Mouse (Mus musculus) embryonic facial prominence, embryonic 14.5 days (tissue): ENCODE measurements at regions not wholly inside any gene's neighbourhood (a gene's known extent, or its start where the extent isn't known, plus 50 kb on each side); places are given as distances from the start of the nearest gene placed in this dataset.
"Not testable (repeated sequence)": the region's sequence is repeated elsewhere in the genome, so short reads cannot be mapped to it uniquely, and the experiment has no call there.

Experiments used
- ATAC-seq: fragments of 200-750 bp; cut with Nextera tagmentation; 2 replicates; pipeline ENCODE4 v1.8.0; 2017; ENCODE audit warnings: low read depth, moderate number of reproducible peaks, moderate TSS enrichment
- DNase-seq: peaks from one replicate; pipeline ENCODE4 v3.0.0-alpha.2; 2015; ENCODE audit warnings: low spot score
- H3K27ac ChIP-seq: fragments of 300-500 bp; sonication (generic); replicated peaks from 2 replicates; pipeline ENCODE4 v1.5.1; 2014; ENCODE audit warnings: low read depth, mild to moderate bottlenecking, low read length, moderate library complexity
- H3K27me3 ChIP-seq: fragments of 300-500 bp; sonication (generic); replicated peaks from 2 replicates; pipeline ENCODE4 v1.6.1; 2014; ENCODE audit warnings: low read length; ENCODE audit not compliant: control insufficient read depth, insufficient read depth
- H3K36me3 ChIP-seq: fragments of 300-500 bp; sonication (generic); 2 replicates; pipeline ENCODE4 v1.6.1; 2014; ENCODE audit warnings: low read length, mixed read lengths; ENCODE audit not compliant: control insufficient read depth, insufficient read depth
- H3K4me1 ChIP-seq: fragments of 300-500 bp; sonication (generic); 2 replicates; pipeline ENCODE4 v1.6.1; 2014; ENCODE audit warnings: antibody characterized with exemption, low read length; ENCODE audit not compliant: control insufficient read depth, insufficient read depth
- H3K4me2 ChIP-seq: fragments of 300-500 bp; sonication (generic); 2 replicates; pipeline ENCODE4 v1.6.1; 2014; ENCODE audit warnings: low read depth, mild to moderate bottlenecking, low read length, moderate library complexity, mixed read lengths
- H3K4me3 ChIP-seq: fragments of 300-500 bp; sonication (generic); 2 replicates; pipeline ENCODE4 v1.5.1; 2014; ENCODE audit warnings: low read depth, mild to moderate bottlenecking, low read length
- H3K9ac ChIP-seq: fragments of 300-500 bp; sonication (generic); 2 replicates; pipeline ENCODE4 v1.6.1; 2014; ENCODE audit warnings: low read depth, mild to moderate bottlenecking, low read length, moderate library complexity, mixed read lengths
- H3K9me3 ChIP-seq: fragments of 300-500 bp; sonication (generic); 2 replicates; pipeline ENCODE4 v1.6.1; 2016; ENCODE audit warnings: low read length; ENCODE audit not compliant: control insufficient read depth
- WGBS: fragments of 180-500 bp; shearing (Covaris S2); extraction: QIAGEN DNeasy Blood & Tissue Kit; methylation state at CpG from one replicate; pipeline ENCODE4 v1.1.7; 2014; 5-methylcytosine and 5-hydroxymethylcytosine counted together

DNA sequence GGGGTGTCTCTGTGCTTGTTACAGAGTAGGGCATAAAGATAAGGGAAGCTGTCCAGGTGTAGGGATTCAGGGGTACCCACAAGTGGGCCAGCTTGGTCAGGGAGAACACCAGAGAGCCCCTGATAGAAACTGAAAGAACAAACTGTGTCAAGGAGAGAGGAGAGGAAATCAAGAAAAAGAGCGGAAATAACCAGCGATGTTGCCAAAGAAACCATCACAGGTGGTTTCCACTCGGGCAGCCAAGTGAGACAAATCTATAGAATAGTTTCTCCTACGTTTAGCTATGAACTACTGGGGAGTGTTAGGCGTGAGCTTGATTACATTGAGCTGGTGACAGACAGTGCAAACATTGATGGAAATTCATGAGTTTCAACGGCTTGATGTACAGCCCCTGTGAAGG lies 138.8 kb downstream of the Glrx3 start:
- Histone ChIP-seq H3K36me3 (no peaks in the 10 kb centered on the region), H3K27me3 (no peaks in the 10 kb centered on the region), H3K9ac (no peak overlapping the region), H3K4me3 (no peak overlapping the region), H3K9me3 (no peaks in the 10 kb centered on the region), H3K4me2 (no peak overlapping the region), H3K27ac (no peak overlapping the region), H3K4me1 (no peaks in the 10 kb centered on the region)
- ATAC-seq (no peak), DNase-seq (no peak)
- 70% methylated on average over 6 of the region's 6 CpGs for WGBS

- Histone ChIP-seq H3K9me3 (0 out of 2 replicates have a peak, but pooled peaks cover 5% of the 10 kb centered on the region), H3K9ac (no peak overlapping the region), H3K4me2 (no peak overlapping the region), H3K4me1 (no peaks in the 10 kb centered on the region), H3K27me3 (no peaks in the 10 kb centered on the region), H3K27ac (no peak overlapping the region), H3K4me3 (no peak overlapping the region), H3K36me3 (no peaks in the 10 kb centered on the region)
- no peak for ATAC-seq
- 83% methylated on average over 2 of the region's 2 CpGs for WGBS
- DNase-seq = no peak
Observed at GRCm38 (mm10) chr7:137583556-137583955, 146.1 kb downstream of the Glrx3 start.

GRCm38 (mm10) chr7:137584916-137585315 lies 147.5 kb downstream of the Glrx3 start:
- DNase-seq, H3K4me1 ChIP-seq, ATAC-seq, H3K27me3 ChIP-seq, H3K36me3 ChIP-seq, H3K27ac ChIP-seq, H3K9ac ChIP-seq, H3K4me3 ChIP-seq, H3K9me3 ChIP-seq, H3K4me2 ChIP-seq: not testable (repeated sequence)
- 61% methylated on average over 4 of the region's 4 CpGs for WGBS

DNA sequence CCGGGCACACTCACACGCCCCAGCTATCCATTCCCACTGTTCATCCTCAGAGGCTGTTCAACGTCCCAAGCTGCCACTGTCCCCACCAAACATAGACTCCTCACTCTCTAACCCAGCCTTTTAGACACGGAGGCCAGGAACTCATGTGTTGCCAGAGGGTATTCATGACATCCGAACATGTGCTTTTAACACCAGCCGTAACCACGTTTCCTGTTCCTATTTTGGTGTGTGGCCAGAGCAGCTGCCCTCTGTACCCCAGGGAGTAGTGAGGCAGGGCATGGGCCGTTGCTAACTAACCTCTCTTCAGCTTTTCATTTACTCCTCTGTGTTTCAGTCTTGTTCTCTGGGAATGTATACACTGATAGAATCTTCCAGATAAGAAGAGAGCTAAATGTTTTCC lies 156.2 kb downstream of the Glrx3 start:
- H3K27me3 ChIP-seq = no peaks in the 10 kb centered on the region
- no peak overlapping the region for H3K4me2 ChIP-seq
- no peak for ATAC-seq
- no peak overlapping the region for H3K27ac ChIP-seq
- no peaks in the 10 kb centered on the region for H3K4me1 ChIP-seq
- H3K9me3 ChIP-seq = no peaks in the 10 kb centered on the region
- H3K9ac ChIP-seq = no peak overlapping the region
- 28% methylated on average over 8 of the region's 8 CpGs for WGBS
- no peaks in the 10 kb centered on the region for H3K36me3 ChIP-seq
- DNase-seq = peak; percentile 51
- no peak overlapping the region for H3K4me3 ChIP-seq

DNA sequence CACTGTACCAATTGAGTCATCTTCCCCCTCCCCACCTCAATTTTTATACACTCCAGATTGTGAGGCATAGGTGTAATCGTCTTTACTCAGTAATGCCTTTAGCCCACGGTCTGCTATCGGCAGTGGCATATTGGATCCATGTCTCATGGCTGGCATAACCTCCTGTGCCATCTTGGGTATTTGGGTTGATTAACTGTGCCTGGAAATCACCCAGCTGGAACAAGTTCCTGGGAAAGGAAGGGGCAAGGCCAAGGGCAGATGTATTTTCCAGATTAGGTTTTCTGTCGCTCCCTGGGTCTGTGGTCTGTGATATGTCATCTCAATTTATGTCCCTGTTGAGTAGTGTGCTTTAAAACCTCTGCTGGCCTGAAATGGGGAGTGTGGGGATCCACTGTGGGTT lies 158.2 kb downstream of the Glrx3 start:
- no peaks in the 10 kb centered on the region for H3K27me3 ChIP-seq
- no peak overlapping the region for H3K9ac ChIP-seq
- H3K36me3 ChIP-seq = no peaks in the 10 kb centered on the region
- H3K9me3 ChIP-seq = no peaks in the 10 kb centered on the region
- H3K4me2 ChIP-seq = no peak overlapping the region
- no peak overlapping the region for H3K27ac ChIP-seq
- WGBS = 79% methylated on average over 4 of the region's 4 CpGs
- no peak overlapping the region for H3K4me3 ChIP-seq
- H3K4me1 ChIP-seq = no peaks in the 10 kb centered on the region
- DNase-seq (no peak), ATAC-seq (no peak)

- no peak overlapping the region for H3K27ac ChIP-seq
- 81% methylated on average over 7 of the region's 7 CpGs for WGBS
- no peaks in the 10 kb centered on the region for H3K27me3 ChIP-seq
- no peak for DNase-seq
- no peaks in the 10 kb centered on the region for H3K9me3 ChIP-seq
- ATAC-seq = no peak
- no peaks in the 10 kb centered on the region for H3K4me1 ChIP-seq
- H3K4me3 ChIP-seq = no peak overlapping the region
- no peak overlapping the region for H3K9ac ChIP-seq
- H3K36me3 ChIP-seq = no peaks in the 10 kb centered on the region
- no peak overlapping the region for H3K4me2 ChIP-seq
Observed at GRCm38 (mm10) chr7:137596161-137596560, 158.7 kb downstream of the Glrx3 start.

DNA sequence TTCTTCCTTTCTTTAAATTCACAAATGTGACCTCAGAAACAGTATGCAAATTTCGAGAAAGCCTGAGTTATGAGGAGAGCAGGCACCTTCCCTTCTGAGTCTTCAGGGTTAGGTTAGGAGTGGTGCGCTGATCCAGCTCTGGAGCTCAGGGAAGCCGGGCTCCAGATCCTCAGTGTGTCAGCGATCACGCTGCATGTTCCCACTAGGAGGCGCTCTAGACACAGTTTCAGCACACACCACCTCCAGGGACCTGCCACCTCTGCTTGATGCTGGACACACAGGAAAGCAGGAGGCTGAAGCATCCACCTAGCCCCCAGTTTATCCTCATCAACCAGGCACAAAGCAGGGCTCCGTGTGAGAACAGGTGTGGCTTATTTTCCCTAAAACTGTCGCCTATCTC lies 165.6 kb downstream of the Glrx3 start:
- Histone ChIP-seq H3K27me3 (no peaks in the 10 kb centered on the region; the same call in 1 of the 2 replicates), H3K9me3 (no peaks in the 10 kb centered on the region), H3K36me3 (no peaks in the 10 kb centered on the region), H3K4me3 (no peak overlapping the region), H3K4me1 (no peaks in the 10 kb centered on the region), H3K9ac (no peak overlapping the region), H3K4me2 (no peak overlapping the region), H3K27ac (no peak overlapping the region)
- peak; percentile 71 for DNase-seq
- 8% methylated on average over 8 of the region's 8 CpGs for WGBS
- ATAC-seq = peak; percentile 77; the same call in 1 of the 2 replicates

GRCm38 (mm10) chr7:137609752-137610151 lies 172.3 kb downstream of the Glrx3 start:
- no peaks in the 10 kb centered on the region for H3K4me1 ChIP-seq
- H3K4me2 ChIP-seq = no peak overlapping the region
- H3K9ac ChIP-seq = no peak overlapping the region
- no peaks in the 10 kb centered on the region for H3K36me3 ChIP-seq
- 72% methylated on average over 6 of the region's 6 CpGs for WGBS
- H3K27me3 ChIP-seq = no peaks in the 10 kb centered on the region
- DNase-seq = no peak
- ATAC-seq = no peak
- no peak overlapping the region for H3K4me3 ChIP-seq
- no peaks in the 10 kb centered on the region for H3K9me3 ChIP-seq
- H3K27ac ChIP-seq = no peak overlapping the region

DNA sequence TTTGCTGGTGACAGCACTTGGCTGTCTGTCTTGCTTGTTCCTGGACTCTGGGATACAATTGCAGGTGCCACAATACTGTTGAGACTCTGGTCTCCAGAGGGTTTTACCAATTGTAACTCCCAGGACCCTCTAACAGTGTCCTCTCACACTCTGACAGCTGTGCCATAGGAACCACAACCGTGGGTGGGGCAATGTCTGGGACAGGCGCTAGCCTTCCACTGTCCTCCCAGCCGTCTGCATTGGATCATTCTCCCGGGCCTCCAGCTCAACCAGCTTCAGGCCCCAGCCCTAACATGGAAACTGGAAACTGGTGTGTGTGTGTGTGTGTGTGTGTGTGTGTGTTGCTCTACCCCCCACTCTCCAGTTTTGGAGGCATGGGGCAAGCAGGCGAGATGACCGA lies 173.9 kb downstream of the Glrx3 start:
- no peaks in the 10 kb centered on the region for H3K36me3 ChIP-seq
- no peak overlapping the region for H3K9ac ChIP-seq
- H3K27ac ChIP-seq = no peak overlapping the region
- no peaks in the 10 kb centered on the region for H3K4me1 ChIP-seq
- ATAC-seq (peak; percentile 41; the same call in 1 of the 2 replicates), DNase-seq (peak; percentile 32)
- no peak overlapping the region for H3K4me3 ChIP-seq
- 61% methylated on average over 6 of the region's 6 CpGs for WGBS
- H3K9me3 ChIP-seq = no peaks in the 10 kb centered on the region
- no peak overlapping the region for H3K4me2 ChIP-seq
- H3K27me3 ChIP-seq = no peaks in the 10 kb centered on the region
